Mouse (Mus musculus) liver, postnatal 0 days (tissue): ENCODE measurements at regions not wholly inside any gene's neighbourhood (a gene's known extent, or its start where the extent isn't known, plus 50 kb on each side); places are given as distances from the start of the nearest gene placed in this dataset.

Experiments used
- ATAC-seq: fragments of 200-750 bp; cut with Nextera tagmentation; 2 replicates; pipeline ENCODE4 v1.8.0; 2017; ENCODE audit warnings: mild to moderate bottlenecking, moderate library complexity
- DNase-seq: peaks from one replicate; pipeline ENCODE4 v3.0.0-alpha.2; 2016
- H3K27ac ChIP-seq: fragments of 300-500 bp; sonication (generic); 2 replicates; pipeline ENCODE4 v1.5.1; 2014; ENCODE audit warnings: antibody characterized with exemption, moderate library complexity, mild to moderate bottlenecking, low read depth
- H3K27me3 ChIP-seq: fragments of 300-500 bp; sonication (generic); 2 replicates; pipeline ENCODE4 v1.6.1; 2014; ENCODE audit warnings: low read length, control low read depth, mixed read lengths; ENCODE audit not compliant: insufficient read depth
- H3K36me3 ChIP-seq: fragments of 300-500 bp; sonication (generic); replicated peaks from 2 replicates; pipeline ENCODE4 v1.6.1; 2014; ENCODE audit warnings: mild to moderate bottlenecking, control low read depth, low read length, moderate library complexity, mixed read lengths; ENCODE audit not compliant: insufficient read depth
- H3K4me1 ChIP-seq: fragments of 300-500 bp; sonication (generic); 2 replicates; pipeline ENCODE4 v1.6.1; 2014; ENCODE audit warnings: antibody characterized with exemption, mild to moderate bottlenecking, control low read depth; ENCODE audit not compliant: insufficient read depth
- H3K4me2 ChIP-seq: fragments of 300-500 bp; sonication (generic); 2 replicates; pipeline ENCODE4 v1.6.1; 2014; ENCODE audit warnings: low read depth, mild to moderate bottlenecking, low read length, moderate library complexity, mixed read lengths
- H3K4me3 ChIP-seq: fragments of 300-500 bp; sonication (generic); 2 replicates; pipeline ENCODE4 v1.5.1; 2014; ENCODE audit warnings: low read depth, low read length
- H3K9ac ChIP-seq: fragments of 300-500 bp; sonication (generic); replicated peaks from 2 replicates; pipeline ENCODE4 v1.6.1; 2014; ENCODE audit warnings: mild to moderate bottlenecking, moderate library complexity
- H3K9me3 ChIP-seq: fragments of 300-500 bp; sonication (generic); 2 replicates; pipeline ENCODE4 v1.6.1; 2016; ENCODE audit warnings: mild to moderate bottlenecking, control low read depth, low read length, mixed read lengths
- CTCF ChIP-seq: sonication (generic); IDR thresholded peaks from 2 replicates; pipeline ENCODE4 v1.5.1; 2016; ENCODE audit warnings: antibody characterized with exemption, low read depth
- EP300 ChIP-seq: IDR thresholded peaks from 2 replicates; pipeline ENCODE4 v1.6.1; 2016; ENCODE audit warnings: antibody characterized with exemption, low read depth, mild to moderate bottlenecking
- WGBS: fragments of 180-500 bp; shearing (Covaris S2); extraction: QIAGEN DNeasy Blood & Tissue Kit; methylation state at CpG from one replicate; pipeline ENCODE4 v1.1.7; 2014; ENCODE audit not compliant: insufficient replicate concordance; 5-methylcytosine and 5-hydroxymethylcytosine counted together

GRCm38 (mm10) chr4:53269251-53269842 is 109.7 kb upstream of the Abca1 start:
- Histone ChIP-seq H3K27me3 (no peaks in the 10 kb centered on the region), H3K4me3 (no peak overlapping the region), H3K4me1 (peaks cover 9% of the 10 kb centered on the region; the same call in 1 of the 2 replicates), H3K36me3 (no peaks in the 10 kb centered on the region), H3K9ac (no peak overlapping the region), H3K4me2 (no peak overlapping the region), H3K9me3 (no peaks in the 10 kb centered on the region), H3K27ac (no peak overlapping the region)
- WGBS, result 85% methylated on average over 5 of the region's 5 CpGs
- ATAC-seq, result no peak
- no peak for DNase-seq
- TF ChIP-seq EP300 (no peak), CTCF (no peak)

- Histone ChIP-seq H3K9ac (no peak overlapping the region), H3K4me1 (peaks cover 21% of the 10 kb centered on the region), H3K4me2 (no peak overlapping the region), H3K27ac (no peak overlapping the region), H3K4me3 (no peak overlapping the region), H3K36me3 (no peaks in the 10 kb centered on the region), H3K9me3 (no peaks in the 10 kb centered on the region), H3K27me3 (no peaks in the 10 kb centered on the region)
- ATAC-seq (no peak), DNase-seq (no peak)
- WGBS, result 75% methylated on average over 5 of the region's 5 CpGs
- TF ChIP-seq EP300, result no peak
- no peak for TF ChIP-seq CTCF
These were observed 105.2 kb upstream of the Abca1 start for GRCm38 (mm10) chr4:53264901-53265300.

- Histone ChIP-seq H3K27me3 (no peaks in the 10 kb centered on the region), H3K36me3 (no peaks in the 10 kb centered on the region), H3K9ac (no peak overlapping the region), H3K9me3 (no peaks in the 10 kb centered on the region), H3K4me2 (no peak overlapping the region), H3K27ac (no peak overlapping the region), H3K4me1 (peaks cover 17% of the 10 kb centered on the region), H3K4me3 (no peak overlapping the region)
- DNase-seq (no peak), ATAC-seq (no peak)
- no peak for TF ChIP-seq EP300
- TF ChIP-seq CTCF, result no peak
- WGBS, result 73% methylated on average over 2 of the region's 2 CpGs
These were observed 104.8 kb upstream of the Abca1 start for GRCm38 (mm10) chr4:53264501-53264900.

- ATAC-seq (peak; percentile 78), DNase-seq (peak; percentile 72)
- peaks cover 15% of the 10 kb centered on the region for H3K4me1 ChIP-seq
- no peaks in the 10 kb centered on the region for H3K27me3 ChIP-seq
- no peak for TF ChIP-seq EP300
- TF ChIP-seq CTCF, result peak; percentile 37
- no peak overlapping the region for H3K27ac ChIP-seq
- H3K9ac ChIP-seq, result no peak overlapping the region
- no peak overlapping the region for H3K4me2 ChIP-seq
- no peaks in the 10 kb centered on the region for H3K9me3 ChIP-seq
- no peak overlapping the region for H3K4me3 ChIP-seq
- H3K36me3 ChIP-seq, result no peaks in the 10 kb centered on the region
- WGBS, result 61% methylated on average over 13 of the region's 13 CpGs
These were observed 104.1 kb upstream of the Abca1 start for GRCm38 (mm10) chr4:53263776-53264175.

- TF ChIP-seq EP300, result no peak
- DNase-seq (no peak), ATAC-seq (no peak)
- no peaks in the 10 kb centered on the region for H3K27me3 ChIP-seq
- no peaks in the 10 kb centered on the region for H3K36me3 ChIP-seq
- H3K27ac ChIP-seq, result no peak overlapping the region
- H3K9ac ChIP-seq, result no peak overlapping the region
- WGBS, result 64% methylated on average over 5 of the region's 5 CpGs
- H3K4me3 ChIP-seq, result no peak overlapping the region
- no peak overlapping the region for H3K4me2 ChIP-seq
- peaks cover 17% of the 10 kb centered on the region for H3K4me1 ChIP-seq
- no peaks in the 10 kb centered on the region for H3K9me3 ChIP-seq
These were observed 102.8 kb upstream of the Abca1 start for GRCm38 (mm10) chr4:53262466-53262865.

- Histone ChIP-seq H3K27me3 (no peaks in the 10 kb centered on the region), H3K4me2 (no peak overlapping the region), H3K9me3 (no peaks in the 10 kb centered on the region), H3K4me3 (no peak overlapping the region), H3K9ac (no peak overlapping the region), H3K36me3 (no peaks in the 10 kb centered on the region), H3K27ac (no peak overlapping the region), H3K4me1 (peaks cover 17% of the 10 kb centered on the region)
- 69% methylated on average over 6 of the region's 6 CpGs for WGBS
- DNase-seq (no peak), ATAC-seq (no peak)
- TF ChIP-seq CTCF, result no peak
- no peak for TF ChIP-seq EP300
These were observed 102.0 kb upstream of the Abca1 start for GRCm38 (mm10) chr4:53261556-53262140.
